12 mouse cellular contexts compared by ENCODE assay signal in the genomic region with DNA sequence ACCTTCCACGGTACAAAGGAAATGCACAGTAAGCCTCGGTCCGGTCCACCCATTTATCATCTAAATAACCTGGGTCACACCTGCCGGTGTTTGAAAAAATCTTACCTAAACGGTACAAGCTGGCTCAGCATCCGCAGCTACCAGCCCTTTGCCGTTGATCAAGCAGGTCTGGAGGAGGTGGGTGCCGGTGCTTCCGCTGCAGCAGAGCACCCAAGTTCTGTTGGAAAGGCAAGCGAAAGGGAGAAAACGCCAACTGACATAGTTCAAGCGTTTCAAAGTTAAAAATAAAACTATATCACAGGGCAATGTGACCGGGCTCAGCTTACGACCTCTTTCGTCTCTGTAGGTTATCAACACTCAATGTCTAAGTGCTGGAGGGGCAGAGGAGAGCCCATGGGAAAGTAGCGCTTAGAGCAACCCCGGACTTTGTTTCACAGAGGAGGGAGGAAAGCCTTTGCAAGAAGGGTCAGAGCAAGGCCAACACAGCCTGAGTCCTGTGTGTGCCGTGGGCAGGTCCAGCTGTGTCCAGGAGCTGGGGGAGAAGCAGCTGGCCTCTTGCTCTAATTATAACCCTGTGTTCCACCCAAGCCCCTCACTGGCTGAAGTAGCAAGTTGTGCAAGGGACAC. TPM values are rescaled to one million over a fixed set of nuclear protein-coding genes. Genes with fewer than 3 reads are reported as not detected.
DNase-seq lines count a peak whose midpoint lies in the region; ATAC-seq and TF ChIP-seq lines count a peak whose summit lies in the region.
"Had no signal": no experiment of that assay in that cellular context is flagged by ENCODE, and none has a peak within 500 bp of the region (broad histone marks: within the 10 kb centered on the region; RNA-seq: fewer than 3 reads in every experiment).

TSS of gene Fbxo40 (minus strand) at position 469 of the 627 bp plus-strand sequence.

- peaks cover 9% of the 10 kb centered on the region for H3K4me1 ChIP-seq in limb, embryonic 12.5 days (replicated peaks)

- DNase-seq in embryo, embryonic 11 days, result peak; percentile 27
- DNase-seq in embryo, embryonic 9.5 days (ENCODE audit: extremely low spot score), result no peak
- peak; percentile 95 for DNase-seq in heart, adult 11 months
- DNase-seq in heart, postnatal 4 days, result peak; percentile 58
- DNase-seq in layer of hippocampus, adult 2 months (ENCODE audit: low spot score in 2 of 2), result no peak
- DNase-seq in layer of hippocampus, adult 8-10 months (ENCODE audit: low spot score in 2 of 2), result no peak
- DNase-seq in ovary, postnatal 10 days (ENCODE audit: low spot score), result no peak
- DNase-seq: adrenal gland, postnatal 36 days; lung, postnatal 36 days had no signal

- no peak for ATAC-seq in limb, embryonic 12.5 days (ENCODE audit: insufficient number of reproducible peaks, insufficient read depth, low FRiP score, low TSS enrichment, low read depth)

- WGBS in limb, embryonic 12.5 days, result 54% methylated on average over 18 of the region's 18 CpGs

- H3K4me3 ChIP-seq in limb, embryonic 12.5 days (replicated peaks), result no peak within 1 kb of the TSS
- no peak within 1 kb of the TSS for H3K4me3 ChIP-seq in layer of hippocampus, adult 2 months
- H3K4me3 ChIP-seq: left cerebral cortex, adult 2 months had no signal

- TF ChIP-seq CTCF in layer of hippocampus, adult 2 months (conservative IDR thresholded peaks at IDR 0.05), result no peak

- no peaks in the 10 kb centered on the region for H3K36me3 ChIP-seq in limb, embryonic 12.5 days

- H3K27ac ChIP-seq in limb, embryonic 12.5 days, result no peak within 1 kb of the TSS
- no peak within 1 kb of the TSS for H3K27ac ChIP-seq in layer of hippocampus, adult 2 months
- H3K27ac ChIP-seq: left cerebral cortex, adult 2 months had no signal

- peak within 1 kb of the TSS; percentile 15; the same call in 1 of the 2 replicates for H3K4me2 ChIP-seq in limb, embryonic 12.5 days

- H3K27me3 ChIP-seq in limb, embryonic 12.5 days, result no peaks in the 10 kb centered on the region

- H3K9me3 ChIP-seq in limb, embryonic 12.5 days, result no peaks in the 10 kb centered on the region

- H3K9ac ChIP-seq in limb, embryonic 12.5 days (replicated peaks), result no peak within 1 kb of the TSS

RNA-seq across cellular contexts. Expression of gene Fbxo40, which starts in this region (rescaled TPM):
- 10 to 100 TPM; 85.0 to 86.7 TPM for total RNA-seq in heart, postnatal 4 days (2021)
- polyA plus RNA-seq in limb, embryonic 12.5 days (2016; fragmentation: Nextera tagmentation; extraction: Ambion mirVana), result 0.08 and 0.12 TPM in 2 replicates
- total RNA-seq in layer of hippocampus, adult 2 months (2021), result not detected
- total RNA-seq in layer of hippocampus, adult 8-10 months (2022), result under 1 TPM in 3 of 4 experiments, not detected in 1; 0.16 to 0.28 (median 0.20) TPM
- polyA plus RNA-seq: neural tube, embryonic 14.5 days had no signal

Comparison
In these comparisons a context has a peak if more than half of its experiments do, and no peak if none do; other contexts are left out.
1. RNA of gene Fbxo40 (total RNA-seq): 85.0 to 86.7 TPM in heart, postnatal 4 days; 0.16 to 0.28 TPM in layer of hippocampus, adult 8-10 months and not detected in layer of hippocampus, adult 2 months; every median in the first group is over 10 times any median in the second.
2. DNase-seq: peak in embryo, embryonic 11 days (single experiment), heart, adult 11 months (single experiment) and heart, postnatal 4 days (single experiment); none in embryo, embryonic 9.5 days (single experiment), layer of hippocampus, adult 2 months (0 of 2), layer of hippocampus, adult 8-10 months (0 of 2) and ovary, postnatal 10 days (single experiment).